Mouse (Mus musculus): Measurements from ENCODE around the gene BC030499.
A peak's percentile ranks its signal among the peaks of the same experiment; 100 is the strongest.
"Not testable (repeated sequence)": the region's sequence is repeated elsewhere in the genome, so short reads cannot be mapped to it uniquely, and the experiment has no call there.

BC030499 gene

DNA sequence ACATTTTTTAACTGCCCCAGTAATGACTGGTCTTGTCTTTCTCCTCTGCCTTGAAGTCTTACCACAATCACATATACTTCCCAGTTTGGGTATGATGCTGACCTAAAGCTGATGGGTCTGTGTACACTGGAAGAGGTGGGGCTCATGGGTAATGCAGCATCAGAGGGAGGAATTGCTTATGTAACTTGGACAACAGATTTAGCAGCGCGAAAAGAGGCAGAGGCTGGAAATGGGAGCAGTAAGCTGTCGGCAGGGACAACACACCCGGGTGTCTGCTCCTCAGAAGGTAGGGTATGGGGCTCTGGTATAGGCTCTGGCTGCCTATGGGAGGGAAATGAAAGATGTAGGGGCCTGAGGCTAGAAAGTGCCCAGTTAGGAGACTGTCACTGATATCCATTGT lies at the start of gene BC030499:
Gene BC030499, plus strand, starts transcription at position 188 of the 400 bp plus-strand sequence.
- DNase-seq = no peak

- peak in 1 of 2 experiments; percentile 17 for DNase-seq
These were observed 45.4 kb upstream of the BC030499 start for GRCm38 (mm10) chr11:78245261-78245626.

- DNase-seq = peak; percentile 86 to 94
These were observed 44.9 kb upstream of the BC030499 start, which contains the start of the genes Sdf2 and Supt6 for GRCm38 (mm10) chr11:78245627-78246317. Sdf2 (plus strand) TSS chr11:78245746. Supt6 (minus strand) TSS chr11:78245987.

GRCm38 (mm10) chr11:78246318-78247011 lies 44.2 kb upstream of the BC030499 start:
- DNase-seq = no peak

DNA sequence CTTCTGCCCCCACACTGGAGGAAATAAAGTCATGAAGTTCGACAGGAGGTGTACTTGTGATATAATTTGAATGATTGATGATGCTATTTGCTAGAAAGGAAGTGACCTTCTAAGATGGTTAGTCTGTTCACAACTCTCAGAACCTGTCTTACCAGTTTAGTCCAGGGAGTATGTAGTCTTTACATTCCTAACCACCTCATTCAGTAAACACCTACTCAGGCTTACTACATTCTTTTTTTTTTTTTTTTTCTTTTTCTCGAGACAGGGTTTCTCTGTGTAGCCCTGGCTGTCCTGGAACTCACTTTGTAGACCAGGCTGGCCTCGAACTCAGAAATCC lies 43.7 kb upstream of the BC030499 start:
- DNase-seq = no peak

DNA sequence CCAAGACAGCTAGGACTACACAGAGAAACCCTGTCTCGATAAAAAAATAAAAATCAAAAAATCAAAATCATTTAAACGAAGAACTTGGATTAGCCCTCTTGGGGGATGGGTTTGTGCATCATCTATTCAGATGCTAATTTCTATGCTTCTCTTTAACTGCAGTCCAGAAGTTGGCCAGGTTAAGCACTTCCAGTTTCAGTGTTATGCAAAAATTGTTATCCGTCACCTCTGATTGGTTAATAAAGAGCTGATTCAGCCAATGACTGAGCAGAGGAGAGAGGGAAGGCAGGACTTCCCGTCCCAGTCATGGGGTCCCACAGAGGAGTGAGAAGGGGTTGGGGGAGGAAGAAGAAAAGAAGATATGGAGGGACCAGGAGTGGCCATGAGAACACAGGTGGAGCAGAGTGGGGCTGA lies 42.9 kb upstream of the BC030499 start:
- DNase-seq = no peak

DNA sequence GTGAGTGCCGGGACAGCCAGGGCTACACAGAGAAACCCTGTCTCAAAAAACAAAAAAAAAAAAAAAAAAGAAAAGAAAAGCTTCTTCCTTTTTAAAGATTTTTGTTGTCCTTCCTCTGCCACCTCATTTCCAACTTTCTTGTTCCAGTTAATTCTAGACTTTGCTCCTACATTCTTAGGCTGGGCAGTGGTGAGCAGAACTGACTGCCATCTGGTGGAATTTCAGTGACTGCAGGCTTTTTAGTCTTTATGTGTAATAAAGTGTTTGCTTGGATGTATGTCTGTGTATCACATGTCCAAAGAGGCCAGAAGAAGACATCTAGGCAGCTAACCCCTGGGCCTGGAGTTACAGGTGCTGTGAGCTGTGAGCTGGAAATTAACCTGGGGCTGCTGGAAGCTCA lies 34.0 kb upstream of the BC030499 start:
- DNase-seq = peak in 1 of 2 experiments; percentile 23

- no peak for DNase-seq
These were observed 30.0 kb upstream of the BC030499 start for GRCm38 (mm10) chr11:78260489-78261258.

- peak; percentile 90 to 91 for DNase-seq
These were observed 29.0 kb upstream of the BC030499 start, which contains the start of gene 2610507B11Rik for GRCm38 (mm10) chr11:78261380-78262352. 2610507B11Rik (plus strand) TSS chr11:78261752.

GRCm38 (mm10) chr11:78262550-78262949 lies 28.1 kb upstream of the BC030499 start:
- DNase-seq = peak; percentile 48 to 50

DNA sequence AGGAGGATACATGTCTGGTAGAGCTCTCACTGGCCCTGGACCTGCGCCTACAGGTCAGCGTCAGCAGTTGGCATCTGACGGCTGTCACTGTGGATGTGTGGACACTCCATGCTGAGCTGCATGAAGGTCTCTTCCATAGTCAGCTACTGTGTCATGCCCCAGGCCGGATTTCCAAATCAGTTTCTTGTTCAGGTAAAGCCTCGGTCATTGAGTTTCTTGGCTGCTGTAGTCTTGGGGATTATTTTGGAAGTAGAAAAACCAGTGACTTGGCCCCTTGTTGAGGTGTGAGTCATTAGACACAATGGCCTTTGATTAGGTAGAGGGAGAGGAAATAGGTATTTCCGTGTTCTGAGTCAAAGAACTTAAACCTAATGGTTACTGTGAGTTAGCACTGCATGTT lies 25.1 kb upstream of the BC030499 start:
- no peak for DNase-seq

DNA sequence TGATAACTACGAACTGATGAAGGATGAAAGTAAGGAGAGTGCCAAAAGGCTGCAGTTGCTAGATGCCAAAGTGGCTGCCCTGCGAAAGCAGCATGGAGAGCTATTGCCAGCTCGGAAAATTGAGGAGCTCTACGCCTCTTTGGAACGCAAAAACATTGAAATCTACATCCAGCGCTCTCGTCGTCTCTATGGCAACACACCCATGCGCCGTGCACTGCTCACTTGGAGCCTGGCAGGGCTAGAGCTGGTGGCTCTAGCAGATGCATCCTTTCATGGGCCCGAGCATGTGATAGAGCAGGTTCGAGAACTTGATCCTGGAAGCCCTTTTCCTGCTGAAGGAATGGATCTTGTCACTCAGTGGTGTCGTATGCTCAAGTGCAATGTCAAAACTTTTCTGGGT lies 18.7 kb upstream of the BC030499 start:
- DNase-seq = no peak

- no peak for DNase-seq
These were observed 15.0 kb upstream of the BC030499 start for GRCm38 (mm10) chr11:78275596-78275995.

- DNase-seq = not testable (repeated sequence)
These were observed 14.5 kb upstream of the BC030499 start for GRCm38 (mm10) chr11:78276169-78276568.

- no peak for DNase-seq
These were observed 11.8 kb upstream of the BC030499 start for GRCm38 (mm10) chr11:78278853-78279252.

GRCm38 (mm10) chr11:78279586-78279985 lies 11.1 kb upstream of the BC030499 start:
- no peak for DNase-seq

GRCm38 (mm10) chr11:78289146-78289763 lies 1.4 kb upstream of the BC030499 start:
- no peak for DNase-seq

GRCm38 (mm10) chr11:78294585-78294984 lies 3.9 kb downstream of the BC030499 start:
- no peak for DNase-seq

- DNase-seq = no peak
These were observed 10.3 kb downstream of the BC030499 start for GRCm38 (mm10) chr11:78300917-78301316.

DNA sequence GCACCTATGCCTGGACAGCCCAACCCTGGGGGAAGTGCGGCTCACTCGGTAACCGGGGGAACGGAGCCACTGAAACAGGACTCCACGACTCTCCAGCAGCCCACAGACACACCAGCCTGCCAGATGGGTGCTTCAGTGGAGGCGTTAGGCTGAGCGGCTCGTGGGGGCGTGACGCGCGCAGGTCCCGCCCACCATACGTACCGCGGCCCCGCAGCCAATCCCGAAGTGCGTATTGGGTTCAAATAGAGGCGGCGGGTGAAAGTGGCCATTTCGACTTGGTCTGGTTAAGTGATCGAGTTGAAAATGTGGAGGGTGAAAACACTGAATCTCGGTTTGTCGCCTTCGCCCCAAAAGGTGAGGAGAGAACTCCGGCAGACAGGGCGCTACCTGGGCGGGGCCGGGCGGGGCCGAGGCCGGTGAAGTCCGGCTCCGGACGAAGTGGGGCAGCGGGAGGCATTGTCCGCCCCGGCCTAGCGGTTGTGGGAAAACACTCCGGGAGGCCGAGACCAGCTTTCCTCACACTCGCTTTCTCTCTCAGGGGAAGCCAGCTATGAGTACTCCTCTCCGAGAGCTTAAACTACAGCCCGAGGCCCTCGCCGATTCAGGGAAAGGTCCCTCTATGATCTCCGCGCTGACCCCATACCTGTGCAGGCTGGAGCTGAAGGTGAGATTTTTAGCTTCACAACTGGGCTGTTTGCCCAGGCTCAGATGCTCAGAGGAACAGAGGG lies 10.9 kb downstream of the BC030499 start, which contains the start of gene Spag5:
Gene Spag5, plus strand, starts transcription at position 173 of the 728 bp plus-strand sequence.
- peak; percentile 84 to 92 for DNase-seq

DNA sequence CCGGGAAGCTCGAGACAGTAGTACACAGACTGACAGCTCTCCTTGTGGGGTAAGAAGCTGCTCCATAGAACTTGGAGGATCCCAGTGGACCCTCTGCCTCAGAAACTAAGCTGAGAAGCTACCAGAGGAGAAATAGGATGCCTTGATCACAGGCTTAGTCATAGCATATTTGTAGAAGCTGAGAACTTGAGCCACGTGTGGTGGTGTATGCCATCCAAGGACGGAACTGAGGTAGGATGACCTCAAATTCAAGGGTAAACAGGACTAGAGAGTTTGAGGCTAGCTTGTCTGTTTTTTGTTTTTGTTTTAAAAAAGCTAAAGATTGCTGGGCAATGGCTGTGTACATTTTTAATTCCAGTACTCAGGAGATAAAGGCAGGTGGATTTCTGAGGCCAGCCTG lies 14.6 kb downstream of the BC030499 start:
- no peak for DNase-seq

Data from kidney, adult 8-10 months (tissue).